ENCODE assay signal across 8 mouse cellular contexts in the genomic region with DNA sequence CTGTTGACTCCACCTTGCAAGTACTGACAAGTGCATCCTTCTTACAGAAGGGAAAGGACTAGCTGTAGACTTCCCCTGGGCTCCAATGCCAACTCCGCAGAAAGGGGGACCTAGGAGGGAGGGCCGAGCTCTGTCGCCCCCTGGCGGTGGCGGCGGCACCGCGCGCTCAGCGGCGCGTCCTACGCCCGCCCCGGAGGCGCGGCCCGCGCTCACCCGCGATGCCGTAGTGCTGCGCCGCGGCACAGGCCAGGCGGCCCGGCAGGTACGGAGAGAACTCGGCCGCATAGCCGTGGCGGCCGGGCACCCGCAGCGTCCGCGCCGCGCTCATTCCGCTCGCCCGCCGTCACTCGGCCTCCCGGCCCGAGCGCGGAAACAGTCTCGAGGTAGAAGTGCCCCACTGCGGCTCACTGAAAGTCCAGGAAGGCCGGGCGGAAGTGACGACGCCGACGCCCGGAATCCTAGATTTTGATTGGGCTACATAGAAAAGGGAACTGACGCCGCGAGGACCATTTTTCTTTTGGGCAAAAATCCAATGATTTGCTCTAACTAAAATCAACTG. TPM values are rescaled to one million over a fixed set of nuclear protein-coding genes. Genes with fewer than 3 reads are reported as not detected.
DNase-seq lines count a peak whose midpoint lies in the region; ATAC-seq and TF ChIP-seq lines count a peak whose summit lies in the region.

A gene (minus strand): TSS at position 444 of the 559 bp plus-strand sequence.

- H3K27ac ChIP-seq in gastrocnemius, adult 2 months: peak within 1 kb of the TSS; percentile 99
- peak within 1 kb of the TSS; percentile 99 for H3K27ac ChIP-seq in hindbrain, postnatal 0 days
- peak within 1 kb of the TSS; percentile 97 for H3K27ac ChIP-seq in left cerebral cortex, adult 2 months

- H3K4me3 ChIP-seq in gastrocnemius, adult 2 months: peak within 1 kb of the TSS; percentile 88
- H3K4me3 ChIP-seq in hindbrain, postnatal 0 days (ENCODE audit: low read length): peak within 1 kb of the TSS; percentile 79
- H3K4me3 ChIP-seq in left cerebral cortex, adult 2 months: peak within 1 kb of the TSS; percentile 67
- H3K4me3 ChIP-seq in megakaryocyte, embryonic 14.5 days (replicated peaks): peak within 1 kb of the TSS; percentile 94

- H3K36me3 ChIP-seq in hindbrain, postnatal 0 days (ENCODE audit: insufficient read depth, low read length): no peaks in the 10 kb centered on the region
- peaks cover 37% of the 10 kb centered on the region for H3K36me3 ChIP-seq in megakaryocyte, embryonic 14.5 days (replicated peaks; ENCODE audit: low read length)

- peak within 1 kb of the TSS; percentile 78 for H3K9ac ChIP-seq in hindbrain, postnatal 0 days (replicated peaks; ENCODE audit: low read length)

- TF ChIP-seq CTCF in gastrocnemius, adult 2 months (IDR thresholded peaks at IDR 0.05): peak; percentile 99; the same call in 1 of the 2 replicates
- TF ChIP-seq CTCF in hindbrain, postnatal 0 days (IDR thresholded peaks at IDR 0.05; ENCODE audit: low read depth): peak; percentile 74
- peak; percentile 97 for TF ChIP-seq CTCF in left cerebral cortex, adult 2 months (IDR thresholded peaks at IDR 0.05)

- peak within 1 kb of the TSS; percentile 38 for H3K4me2 ChIP-seq in hindbrain, postnatal 0 days (ENCODE audit: low read depth, low read length)

- H3K27me3 ChIP-seq in hindbrain, postnatal 0 days (ENCODE audit: insufficient read depth, low read length): no peaks in the 10 kb centered on the region
- H3K27me3 ChIP-seq in megakaryocyte, embryonic 14.5 days (replicated peaks): no peaks in the 10 kb centered on the region

- under 1% methylated on average over 60 of the region's 60 CpGs for WGBS in hindbrain, postnatal 0 days

- no peaks in the 10 kb centered on the region; the same call in 1 of the 2 replicates for H3K4me1 ChIP-seq in hindbrain, postnatal 0 days (ENCODE audit: insufficient read depth, low read length)
- H3K4me1 ChIP-seq in megakaryocyte, embryonic 14.5 days: peaks cover 47% of the 10 kb centered on the region

- DNase-seq in WW6 (ENCODE audit: low read depth, low spot score): peak; percentile 79
- DNase-seq in cerebellum, postnatal 4 days (ENCODE audit: low spot score in 2 of 2): peak; percentile 83 to 92
- DNase-seq in gastrocnemius, adult 2 months: peak; percentile 94
- peak; percentile 98 for DNase-seq in hindbrain, postnatal 0 days (ENCODE audit: low spot score)
- peak; percentile 92 for DNase-seq in left cerebral cortex, adult 2 months (ENCODE audit: extremely low spot score in 1 of 2, low spot score in 2 of 2)
- peak; percentile 95 to 96 for DNase-seq in right cerebral cortex, postnatal 10 days (ENCODE audit: low spot score in 2 of 2)
- peak; percentile 90 for DNase-seq in urinary bladder, postnatal 25 days (ENCODE audit: low spot score)

- ATAC-seq in hindbrain, postnatal 0 days: peak; percentile 98

- intact Hi-C loops in gastrocnemius, adult 2 months (cut with DNase I): loop anchor here (5.0 kb wide), 2 partner anchors 165 to 220 kb away; no protein-coding TSS in a partner anchor
- intact Hi-C loops in left cerebral cortex, adult 2 months (cut with DNase I): loop anchor here (1.0 to 10.0 kb wide), 3 partner anchors 218 to 415 kb away; a partner anchor contains a TSS

- no peaks in the 10 kb centered on the region for H3K9me3 ChIP-seq in hindbrain, postnatal 0 days (ENCODE audit: low read length)
- H3K9me3 ChIP-seq in megakaryocyte, embryonic 14.5 days: no peaks in the 10 kb centered on the region

RNA-seq across cellular contexts. Expression of the gene that starts here (rescaled TPM):
- 10 to 100 TPM; 16.1 to 23.8 TPM for total RNA-seq in gastrocnemius, adult 2 months (2021)
- 30.6 and 40.6 TPM in 2 replicates for total RNA-seq in hindbrain, postnatal 0 days (2014; rRNA removed)
- 39.7 and 44.6 TPM in 2 replicates for polyA plus RNA-seq in hindbrain, postnatal 0 days (2015; fragmentation: Nextera tagmentation; extraction: Ambion mirVana)
- 10 to 100 TPM; 21.9 to 25.6 TPM for total RNA-seq in left cerebral cortex, adult 2 months (2021)
- polyA plus RNA-seq in megakaryocyte, embryonic 14.5 days (2012; ENCODE audit: insufficient read depth, low replicate concordance): 8.1 TPM in 1 of 2 replicates, not detected in the other

Comparison
In these comparisons a context has a peak if more than half of its experiments do, and no peak if none do; other contexts are left out.
1. Peak in every context shown above with its lines: DNase-seq, ATAC-seq, H3K4me3 ChIP-seq and H3K27ac ChIP-seq.